Mouse (Mus musculus) midbrain, embryonic 12.5 days (tissue): Measurements from ENCODE around the gene Oip5. TPM values are rescaled to one million over a fixed set of nuclear protein-coding genes. Genes with fewer than 3 reads are reported as not detected.
"Not testable (repeated sequence)": the region's sequence is repeated elsewhere in the genome, so short reads cannot be mapped to it uniquely, and the experiment has no call there.

ENCODE experiments used
- ATAC-seq: fragments of 200-750 bp; cut with Nextera tagmentation; 2 replicates; pipeline ENCODE4 v1.8.0; 2017; ENCODE audit warnings: low read depth, moderate TSS enrichment, moderate library complexity; ENCODE audit not compliant: low FRiP score
- H3K27ac ChIP-seq: fragments of 300-500 bp; sonication (generic); replicated peaks from 2 replicates; pipeline ENCODE4 v1.5.1; 2016; ENCODE audit warnings: mild to moderate bottlenecking
- H3K27me3 ChIP-seq: fragments of 300-500 bp; sonication (generic); 2 replicates; pipeline ENCODE4 v1.6.1; 2016; ENCODE audit warnings: mild to moderate bottlenecking
- H3K36me3 ChIP-seq: fragments of 300-500 bp; sonication (generic); 2 replicates; pipeline ENCODE4 v1.6.1; 2016
- H3K4me1 ChIP-seq: fragments of 300-500 bp; sonication (generic); 2 replicates; pipeline ENCODE4 v1.6.1; 2016
- H3K4me2 ChIP-seq: fragments of 300-500 bp; sonication (generic); replicated peaks from 2 replicates; pipeline ENCODE4 v1.6.1; 2016; ENCODE audit warnings: mild to moderate bottlenecking, moderate library complexity
- H3K4me3 ChIP-seq: fragments of 300-500 bp; sonication (generic); 2 replicates; pipeline ENCODE4 v1.5.1; 2016; ENCODE audit warnings: mild to moderate bottlenecking
- H3K9ac ChIP-seq: fragments of 300-500 bp; sonication (generic); replicated peaks from 2 replicates; pipeline ENCODE4 v1.6.1; 2016; ENCODE audit warnings: mild to moderate bottlenecking, moderate library complexity
- H3K9me3 ChIP-seq: fragments of 300-500 bp; sonication (generic); 2 replicates; pipeline ENCODE4 v1.6.1; 2016; ENCODE audit warnings: mild to moderate bottlenecking
- WGBS: fragments of 180-500 bp; shearing (Covaris S2); methylation state at CpG from one replicate; pipeline ENCODE4 v1.1.7; 2016; 5-methylcytosine and 5-hydroxymethylcytosine counted together
- polyA plus RNA-seq: library from polyadenylated mRNA; unstranded; fragments of >200 nt; fragmentation: Nextera tagmentation; extraction: Ambion mirVana; gene quantifications from 2 replicates; pipeline ENCODE4 v1.2.1, GENCODE M21; 2016

Oip5 gene
- polyA plus RNA-seq, 1 experiment from 2014 or later: 29.1 TPM

GRCm38 (mm10) chr2:119603909-119604308 lies 14.4 kb downstream of the Oip5 start:
- no peak overlapping the region for H3K4me2 ChIP-seq
- H3K4me1 ChIP-seq: peaks cover 2% of the 10 kb centered on the region; the same call in 1 of the 2 replicates
- no peak for ATAC-seq
- no peak overlapping the region for H3K27ac ChIP-seq
- no peaks in the 10 kb centered on the region for H3K9me3 ChIP-seq
- no peak overlapping the region for H3K9ac ChIP-seq
- H3K4me3 ChIP-seq: no peak overlapping the region
- no peaks in the 10 kb centered on the region for H3K27me3 ChIP-seq
- peaks cover 69% of the 10 kb centered on the region for H3K36me3 ChIP-seq
- WGBS: 83% methylated on average over 2 of the region's 2 CpGs

DNA sequence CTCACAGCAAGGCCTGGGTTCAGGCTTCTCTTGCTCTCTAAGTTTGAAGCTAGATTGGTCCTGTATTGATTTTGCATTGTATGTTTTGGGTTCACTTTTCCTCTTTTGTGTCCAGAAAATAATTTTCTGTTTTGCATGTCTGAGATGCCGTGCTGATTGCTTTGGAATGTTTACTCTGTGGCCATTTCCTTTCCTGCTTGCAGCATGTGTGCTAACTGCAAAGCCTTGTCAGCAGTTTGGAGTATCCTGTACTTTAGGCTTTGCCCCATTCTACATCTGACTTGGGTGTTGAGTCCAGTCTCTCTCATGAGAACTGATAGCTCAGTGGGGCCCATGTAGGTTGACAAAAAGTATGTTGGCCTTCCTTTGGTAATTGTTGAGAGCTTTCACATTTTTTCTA lies 15.8 kb downstream of the Oip5 start:
- Histone ChIP-seq H3K4me3 (no peak overlapping the region), H3K36me3 (peaks cover 70% of the 10 kb centered on the region), H3K9me3 (no peaks in the 10 kb centered on the region), H3K4me1 (peaks cover 2% of the 10 kb centered on the region; the same call in 1 of the 2 replicates), H3K4me2 (no peak overlapping the region), H3K9ac (no peak overlapping the region), H3K27me3 (no peaks in the 10 kb centered on the region), H3K27ac (no peak overlapping the region)
- 73% methylated on average over 1 of the region's 1 CpGs for WGBS
- ATAC-seq: no peak

DNA sequence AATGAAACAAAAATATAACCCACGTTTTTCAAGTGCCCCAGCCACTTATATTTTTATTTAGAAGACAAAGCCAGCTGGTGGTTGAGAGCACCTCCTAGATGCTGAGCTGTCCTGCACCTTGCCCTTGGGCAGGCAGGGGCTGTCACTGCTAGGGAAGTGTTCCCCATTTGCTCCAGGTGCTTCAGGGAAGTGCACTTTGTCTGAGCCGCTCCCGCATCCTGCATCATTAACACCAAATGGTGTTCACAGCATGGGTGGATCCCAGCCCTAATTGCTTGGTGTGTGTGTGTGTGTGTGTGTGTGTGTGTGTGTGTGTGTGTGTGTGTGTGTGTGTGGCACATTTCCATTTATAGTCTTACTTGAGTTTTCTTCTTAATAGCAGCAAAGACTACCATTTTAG lies 16.7 kb downstream of the Oip5 start:
- WGBS: 74% methylated on average over 3 of the region's 3 CpGs
- not testable (repeated sequence) for H3K4me3 ChIP-seq, H3K27ac ChIP-seq, H3K4me1 ChIP-seq, H3K4me2 ChIP-seq, H3K27me3 ChIP-seq, ATAC-seq, H3K9ac ChIP-seq, H3K9me3 ChIP-seq
- H3K36me3 ChIP-seq: peaks cover 73% of the 10 kb centered on the region

DNA sequence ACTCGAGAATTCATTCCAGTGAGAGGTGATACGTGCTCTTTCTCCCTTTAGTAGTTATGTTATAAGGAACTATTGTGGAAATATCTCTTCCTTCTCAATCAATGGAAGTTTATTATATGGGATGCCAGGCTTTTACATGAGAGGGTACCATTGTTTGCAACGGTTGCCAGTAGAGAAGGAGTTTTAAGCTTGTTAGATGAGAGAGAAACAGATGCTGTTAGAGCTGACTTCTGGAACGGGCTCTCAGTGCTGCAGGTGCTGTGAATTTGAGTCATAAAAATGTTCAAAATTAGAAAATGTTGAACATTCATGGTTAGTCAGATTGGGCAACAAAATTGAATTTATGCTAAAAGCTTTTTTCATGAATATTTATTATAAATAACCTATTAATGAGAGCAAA lies 17.2 kb downstream of the Oip5 start:
- peaks cover 5% of the 10 kb centered on the region; the same call in 1 of the 2 replicates for H3K4me1 ChIP-seq
- no peak overlapping the region for H3K4me3 ChIP-seq
- no peaks in the 10 kb centered on the region for H3K9me3 ChIP-seq
- 87% methylated on average over 4 of the region's 4 CpGs for WGBS
- H3K27me3 ChIP-seq: no peaks in the 10 kb centered on the region
- no peak for ATAC-seq
- H3K9ac ChIP-seq: no peak overlapping the region
- no peak overlapping the region for H3K4me2 ChIP-seq
- H3K27ac ChIP-seq: no peak overlapping the region
- H3K36me3 ChIP-seq: peaks cover 74% of the 10 kb centered on the region

GRCm38 (mm10) chr2:119596781-119597330 lies 21.4 kb downstream of the Oip5 start:
- H3K36me3 ChIP-seq: peaks cover 49% of the 10 kb centered on the region
- WGBS: 91% methylated on average over 8 of the region's 8 CpGs
- no peak overlapping the region for H3K27ac ChIP-seq
- H3K9ac ChIP-seq: no peak overlapping the region
- H3K4me2 ChIP-seq: no peak overlapping the region
- no peaks in the 10 kb centered on the region for H3K9me3 ChIP-seq
- no peak for ATAC-seq
- no peak overlapping the region for H3K4me3 ChIP-seq
- no peaks in the 10 kb centered on the region for H3K27me3 ChIP-seq
- peaks cover 17% of the 10 kb centered on the region for H3K4me1 ChIP-seq

DNA sequence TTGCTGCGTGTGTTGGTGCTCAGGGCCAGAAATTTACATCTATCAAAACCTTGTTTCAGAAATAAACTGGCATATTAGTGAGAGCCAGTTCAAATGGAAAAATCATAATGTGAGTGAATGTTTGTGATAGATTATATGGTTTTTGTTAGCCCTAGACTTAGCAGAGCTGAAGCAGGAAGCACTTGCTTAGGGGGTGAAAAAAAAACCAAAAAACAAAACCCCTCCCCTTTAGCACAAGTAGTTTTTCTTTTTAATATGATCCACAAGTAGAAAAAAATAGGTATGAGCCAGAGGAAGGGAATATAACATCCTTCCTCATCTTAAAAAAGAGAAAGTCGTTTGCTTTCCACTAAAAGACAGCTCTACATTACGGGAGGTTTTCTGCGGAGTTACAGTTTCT lies 23.0 kb downstream of the Oip5 start:
- ATAC-seq: no peak
- 65% methylated on average over 4 of the region's 4 CpGs for WGBS
- Histone ChIP-seq H3K36me3 (peaks cover 44% of the 10 kb centered on the region), H3K4me1 (peaks cover 15% of the 10 kb centered on the region), H3K9me3 (no peaks in the 10 kb centered on the region), H3K9ac (peak overlapping the region; percentile 93), H3K4me2 (peak overlapping the region; percentile 70), H3K27me3 (no peaks in the 10 kb centered on the region), H3K27ac (no peak overlapping the region), H3K4me3 (peak overlapping the region; percentile 95)

DNA sequence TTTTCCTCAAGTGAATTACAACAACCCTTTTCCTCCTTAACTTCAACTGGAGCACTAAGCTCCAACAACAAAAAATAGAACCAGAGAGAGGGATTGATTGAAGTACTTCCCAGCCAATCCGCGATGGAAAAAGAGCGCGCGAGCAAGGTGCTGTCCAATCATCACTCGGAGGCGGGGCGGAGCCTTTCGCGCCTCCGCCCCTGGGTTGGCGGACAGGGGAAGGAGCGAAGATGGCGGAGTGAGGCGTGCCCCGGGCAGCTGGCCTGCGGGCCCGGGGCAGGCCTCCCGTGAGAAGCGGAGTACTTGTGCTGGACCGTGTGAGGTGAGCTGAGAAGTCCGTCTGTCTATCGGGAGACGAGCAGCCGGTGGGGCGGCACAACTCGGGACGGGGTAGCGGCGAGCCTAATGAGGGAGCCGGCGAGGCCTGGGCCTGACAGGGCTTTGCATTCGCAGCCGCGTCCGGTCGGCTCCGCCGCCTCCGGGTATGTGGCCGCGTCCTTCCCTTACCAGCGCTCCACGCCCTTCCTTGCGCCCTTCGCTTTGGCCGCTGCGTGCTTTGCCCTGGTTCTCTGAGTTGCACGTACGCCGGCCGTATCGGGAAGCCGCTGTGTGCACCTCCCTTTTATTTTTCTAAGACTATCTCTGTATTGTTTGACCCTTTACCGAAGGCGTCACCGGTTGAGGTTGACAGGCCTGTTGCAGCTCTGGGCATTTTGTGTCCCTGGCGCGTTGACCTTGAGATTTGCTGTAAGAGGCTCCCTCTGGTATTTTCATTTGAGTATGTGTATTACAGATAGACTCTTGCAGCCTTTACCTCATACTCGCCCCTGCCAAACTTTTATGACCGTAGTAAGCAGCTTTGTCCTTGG lies 23.9 kb downstream of the Oip5 start:
- H3K4me1 ChIP-seq: peaks cover 15% of the 10 kb centered on the region
- H3K4me2 ChIP-seq: peak overlapping the region; percentile 70
- ATAC-seq: peak; percentile 98
- peak overlapping the region; percentile 84 for H3K27ac ChIP-seq
- H3K9me3 ChIP-seq: no peaks in the 10 kb centered on the region
- H3K9ac ChIP-seq: peak overlapping the region; percentile 93
- WGBS: under 1% methylated on average over 61 of the region's 61 CpGs
- no peaks in the 10 kb centered on the region for H3K27me3 ChIP-seq
- H3K36me3 ChIP-seq: peaks cover 36% of the 10 kb centered on the region
- peak overlapping the region; percentile 95 for H3K4me3 ChIP-seq

- peak overlapping the region; percentile 24; the same call in 1 of the 2 replicates for H3K9ac ChIP-seq
- peak overlapping the region; percentile 95 for H3K4me3 ChIP-seq
- peak overlapping the region; percentile 70 for H3K4me2 ChIP-seq
- no peaks in the 10 kb centered on the region for H3K27me3 ChIP-seq
- 11% methylated on average over 7 of the region's 7 CpGs for whole genome bisulfite sequencing
- peak overlapping the region; percentile 84 for H3K27ac ChIP-seq
- ATAC-seq: peak; percentile 35
- no peaks in the 10 kb centered on the region for H3K9me3 ChIP-seq
- peaks cover 30% of the 10 kb centered on the region for H3K36me3 ChIP-seq
- peaks cover 15% of the 10 kb centered on the region for H3K4me1 ChIP-seq
Measured at GRCm38 (mm10) chr2:119593765-119594112, 24.5 kb downstream of the Oip5 start.

GRCm38 (mm10) chr2:119591247-119591646 lies 27.0 kb downstream of the Oip5 start:
- Histone ChIP-seq H3K9ac (no peak overlapping the region), H3K4me1 (peaks cover 14% of the 10 kb centered on the region), H3K4me2 (no peak overlapping the region), H3K36me3 (peaks cover 10% of the 10 kb centered on the region), H3K9me3 (no peaks in the 10 kb centered on the region), H3K27me3 (no peaks in the 10 kb centered on the region), H3K27ac (no peak overlapping the region), H3K4me3 (no peak overlapping the region)
- WGBS: 94% methylated on average over 3 of the region's 3 CpGs
- ATAC-seq: no peak

DNA sequence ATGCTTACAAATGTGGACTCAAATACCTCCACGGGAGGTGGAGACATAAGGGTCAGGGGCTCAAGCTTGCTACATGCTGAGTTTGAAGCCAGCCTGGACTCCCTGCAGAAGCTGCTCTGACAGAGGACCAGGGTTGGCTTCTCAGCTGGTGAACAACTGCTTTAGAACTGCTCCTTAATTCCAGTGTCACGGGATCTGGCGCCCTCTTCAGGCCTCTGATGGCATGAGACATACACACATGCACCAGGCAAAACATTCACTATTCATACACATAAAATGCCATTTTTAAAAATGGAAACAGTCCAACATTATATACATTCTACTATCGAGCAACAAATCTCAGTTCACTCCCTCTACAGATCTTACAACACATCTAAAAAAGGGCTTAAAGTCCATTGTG lies 30.9 kb downstream of the Oip5 start:
- Histone ChIP-seq H3K36me3 (peaks cover 8% of the 10 kb centered on the region; the same call in 1 of the 2 replicates), H3K4me2 (no peak overlapping the region), H3K9ac (no peak overlapping the region), H3K4me1 (no peaks in the 10 kb centered on the region; the same call in 1 of the 2 replicates), H3K27me3 (no peaks in the 10 kb centered on the region), H3K4me3 (no peak overlapping the region), H3K27ac (no peak overlapping the region), H3K9me3 (no peaks in the 10 kb centered on the region)
- WGBS: 13% methylated on average over 4 of the region's 4 CpGs
- no peak for ATAC-seq

- H3K9ac ChIP-seq: no peak overlapping the region
- WGBS: 93% methylated on average over 8 of the region's 8 CpGs
- H3K4me1 ChIP-seq: no peaks in the 10 kb centered on the region; the same call in 1 of the 2 replicates
- no peaks in the 10 kb centered on the region for H3K27me3 ChIP-seq
- H3K4me3 ChIP-seq: no peak overlapping the region
- H3K4me2 ChIP-seq: no peak overlapping the region
- H3K27ac ChIP-seq: no peak overlapping the region
- no peak for ATAC-seq
- no peaks in the 10 kb centered on the region for H3K9me3 ChIP-seq
- no peaks in the 10 kb centered on the region for H3K36me3 ChIP-seq
Measured at GRCm38 (mm10) chr2:119584282-119584681, 34.0 kb downstream of the Oip5 start.

DNA sequence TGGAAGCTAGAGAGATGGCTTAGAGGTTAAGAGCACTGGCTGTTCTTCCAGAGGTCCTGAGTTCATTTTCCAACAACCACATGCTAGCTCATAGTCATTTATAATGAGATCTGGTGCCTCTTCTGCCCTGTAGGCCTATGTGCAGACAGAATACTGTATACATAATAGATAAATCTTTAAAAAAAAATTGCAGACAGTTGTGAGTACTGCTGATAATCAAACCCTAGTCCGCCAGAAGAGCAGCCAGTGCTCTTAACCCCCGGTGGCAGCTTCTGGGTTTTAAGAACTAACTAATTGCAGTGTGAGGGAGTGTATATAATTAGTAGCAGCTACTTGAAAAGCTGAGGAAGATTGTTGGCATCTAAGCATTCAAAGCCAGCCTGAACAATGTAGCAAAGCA lies 34.8 kb downstream of the Oip5 start:
- 77% methylated on average over 2 of the region's 2 CpGs for WGBS
- no peak overlapping the region for H3K4me2 ChIP-seq
- H3K27ac ChIP-seq: no peak overlapping the region
- no peaks in the 10 kb centered on the region for H3K36me3 ChIP-seq
- no peak overlapping the region for H3K9ac ChIP-seq
- H3K9me3 ChIP-seq: no peaks in the 10 kb centered on the region
- no peaks in the 10 kb centered on the region; the same call in 1 of the 2 replicates for H3K4me1 ChIP-seq
- ATAC-seq: no peak
- no peak overlapping the region for H3K4me3 ChIP-seq
- H3K27me3 ChIP-seq: no peaks in the 10 kb centered on the region
